Mouse (Mus musculus) adrenal gland, adult (tissue): ENCODE measurements around the gene Tha1.

Experiments used
- DNase-seq, 2 experiments: peaks; one replicate each; pipeline ENCODE4 v3.0.0; 2022 to 2023; ENCODE audit warnings: low spot score in 1 of 2; ENCODE audit not compliant: inconsistent age in 2 of 2

Gene Tha1

GRCm38 (mm10) chr11:117872861-117873608, at the start of gene Tha1:
Gene Tha1 (minus strand): TSS chr11:117873481.
- DNase-seq, result peak; percentile 86 to 95

GRCm38 (mm10) chr11:117919211-117919610, 45.9 kb upstream of the Tha1 start:
- DNase-seq, result no peak

GRCm38 (mm10) chr11:117918541-117918940, 45.3 kb upstream of the Tha1 start:
- no peak for DNase-seq

- DNase-seq, result no peak
These were observed 42.6 kb upstream of the Tha1 start for GRCm38 (mm10) chr11:117915837-117916236.

- DNase-seq, result no peak
These were observed 42.1 kb upstream of the Tha1 start for GRCm38 (mm10) chr11:117915341-117915740.

- DNase-seq, result no peak
These were observed 41.2 kb upstream of the Tha1 start for GRCm38 (mm10) chr11:117914531-117914930.

GRCm38 (mm10) chr11:117912684-117913352, 39.5 kb upstream of the Tha1 start:
- peak; percentile 84 to 94 for DNase-seq

GRCm38 (mm10) chr11:117909337-117909736, 36.1 kb upstream of the Tha1 start:
- no peak for DNase-seq

GRCm38 (mm10) chr11:117904442-117904841, 31.2 kb upstream of the Tha1 start:
- no peak for DNase-seq

GRCm38 (mm10) chr11:117902282-117902681, 29.0 kb upstream of the Tha1 start:
- DNase-seq, result no peak

GRCm38 (mm10) chr11:117896533-117896932, 23.3 kb upstream of the Tha1 start:
- DNase-seq, result no peak

GRCm38 (mm10) chr11:117894676-117895075, 21.4 kb upstream of the Tha1 start:
- DNase-seq, result no peak

- DNase-seq, result peak in 1 of 2 experiments; percentile 44
These were observed 18.9 kb upstream of the Tha1 start for GRCm38 (mm10) chr11:117892199-117892598.

GRCm38 (mm10) chr11:117891581-117892175, 18.4 kb upstream of the Tha1 start:
- no peak for DNase-seq

GRCm38 (mm10) chr11:117890519-117891282, 17.4 kb upstream of the Tha1 start:
- DNase-seq, result no peak

- DNase-seq, result no peak
These were observed 16.6 kb upstream of the Tha1 start for GRCm38 (mm10) chr11:117889887-117890340.

GRCm38 (mm10) chr11:117888853-117889822, 15.9 kb upstream of the Tha1 start:
- no peak for DNase-seq

- DNase-seq, result no peak
These were observed 15.0 kb upstream of the Tha1 start for GRCm38 (mm10) chr11:117888168-117888852.

- peak; percentile 29 to 69 for DNase-seq
These were observed 12.7 kb upstream of the Tha1 start for GRCm38 (mm10) chr11:117886000-117886399.
